Mouse (Mus musculus): ENCODE results near the gene Tiprl. TPM values are rescaled to one million over a fixed set of nuclear protein-coding genes. Genes with fewer than 3 reads are reported as not detected.

Tiprl gene
- total and polyA plus RNA-seq, 3 experiments = 36.1 to 82.2 (median 45.7) TPM

GRCm38 (mm10) chr1:165201445-165202012, 35.3 kb downstream of the Tiprl start:
- in situ Hi-C loops (cut with MboI; ENCODE audit: low pct_ligation_motif_present, low pct_unique_long_range_greater_than_20kb, low sequenced_read_pairs) (no loop called here), dilution Hi-C loops (cut with MboI; ENCODE audit: extremely low pct_ligation_motif_present, extremely low pct_unique_long_range_greater_than_20kb, low sequenced_read_pairs) (no loop called here)
- H3K27me3 ChIP-seq (replicated peaks) = no peaks in the 10 kb centered on the region
- no peaks in the 10 kb centered on the region for H3K79me2 ChIP-seq (replicated peaks; ENCODE audit: control insufficient read depth, extremely low read depth, insufficient read depth, poor library complexity, severe bottlenecking)
- peak overlapping the region; percentile 73; the same call in 1 of the 2 replicates for H3K4me2 ChIP-seq (ENCODE audit: insufficient read depth, low read depth, poor library complexity, severe bottlenecking)
- H3K4me3 ChIP-seq (replicated peaks in 1 of 3; ENCODE audit: low read depth in 2 of 3, low read length in 2 of 3, poor library complexity in 1 of 3) = no peak overlapping the region
- no peak overlapping the region for H3K9ac ChIP-seq (ENCODE audit: insufficient read depth, low read depth)
- H3K4me1 ChIP-seq (ENCODE audit: control insufficient read depth in 1 of 2, insufficient read depth in 2 of 2) = peaks cover 7 to 49% of the 10 kb centered on the region in 2 experiments; a peak in 3 of 4 replicates
- DNase-seq (ENCODE audit: extremely low read depth) = no peak
- no peak overlapping the region; the same call in 1 of the 2 replicates for H3K27ac ChIP-seq (ENCODE audit: insufficient read depth, low read depth)
- no peaks in the 10 kb centered on the region for H3K9me3 ChIP-seq (replicated peaks; ENCODE audit: low read length)
- no peaks in the 10 kb centered on the region for H3K36me3 ChIP-seq (replicated peaks in 1 of 2; ENCODE audit: control insufficient read depth in 1 of 2, insufficient read depth in 1 of 2, low read length in 1 of 2)
- TF ChIP-seq NRF1 (IDR thresholded peaks at IDR 0.05; ENCODE audit: low read depth, low read length) (peak; percentile 73), USF1 (IDR thresholded peaks at IDR 0.05; ENCODE audit: low read depth, low read length) (no peak), ZMIZ1 (IDR thresholded peaks at IDR 0.05; ENCODE audit: low read depth, low read length) (peak; percentile 92; the same call in 1 of the 2 replicates), ZKSCAN1 (IDR thresholded peaks at IDR 0.05; ENCODE audit: borderline replicate concordance, low read depth, low read length) (no peak), TBP (conservative IDR thresholded peaks at IDR 0.05; ENCODE audit: low read depth, low read length) (peak; percentile 93), POLR2A (IDR thresholded peaks at IDR 0.05; ENCODE audit: low read depth, low read length) (peak; percentile 41)

- H3K9me3 ChIP-seq (replicated peaks; ENCODE audit: low read length) = no peaks in the 10 kb centered on the region
- no peak overlapping the region for H3K4me3 ChIP-seq (replicated peaks in 1 of 3; ENCODE audit: low read depth in 2 of 3, low read length in 2 of 3, poor library complexity in 1 of 3)
- H3K27ac ChIP-seq (ENCODE audit: insufficient read depth, low read depth) = peak overlapping the region; percentile 43; the same call in 1 of the 2 replicates
- H3K4me1 ChIP-seq (ENCODE audit: control insufficient read depth in 1 of 2, insufficient read depth in 2 of 2) = peaks cover 7 to 45% of the 10 kb centered on the region in 2 experiments
- peak overlapping the region; percentile 73 for H3K4me2 ChIP-seq (ENCODE audit: insufficient read depth, low read depth, poor library complexity, severe bottlenecking)
- dilution Hi-C loops (cut with MboI; ENCODE audit: extremely low pct_ligation_motif_present, extremely low pct_unique_long_range_greater_than_20kb, low sequenced_read_pairs) = no loop called here
- peak; percentile 59 for DNase-seq (ENCODE audit: extremely low read depth)
- no peaks in the 10 kb centered on the region for H3K27me3 ChIP-seq (replicated peaks)
- no peaks in the 10 kb centered on the region for H3K79me2 ChIP-seq (replicated peaks; ENCODE audit: control insufficient read depth, extremely low read depth, insufficient read depth, poor library complexity, severe bottlenecking)
- no peak overlapping the region for H3K9ac ChIP-seq (ENCODE audit: insufficient read depth, low read depth)
- no peaks in the 10 kb centered on the region for H3K36me3 ChIP-seq (replicated peaks in 1 of 2; ENCODE audit: control insufficient read depth in 1 of 2, insufficient read depth in 1 of 2, low read length in 1 of 2)
- in situ Hi-C loops (cut with MboI; ENCODE audit: low pct_ligation_motif_present, low pct_unique_long_range_greater_than_20kb, low sequenced_read_pairs) = no loop called here
- TF ChIP-seq MXI1 (IDR thresholded peaks at IDR 0.05; ENCODE audit: low read depth, low read length) (peak; percentile 83), MAZ (IDR thresholded peaks at IDR 0.05; ENCODE audit: low read depth, low read length) (peak; percentile 84), RAD21 (IDR thresholded peaks at IDR 0.05; ENCODE audit: low read depth, low read length) (no peak; the same call in 1 of the 2 replicates), POLR2A (IDR thresholded peaks at IDR 0.05; ENCODE audit: low read depth, low read length) (no peak), TCF12 (IDR thresholded peaks at IDR 0.05; ENCODE audit: low read depth, low read length) (peak; percentile 93), TBP (conservative IDR thresholded peaks at IDR 0.05; ENCODE audit: low read depth, low read length) (no peak), KAT2A (IDR thresholded peaks at IDR 0.05; ENCODE audit: insufficient replicate concordance, low read length) (no peak), NELFE (IDR thresholded peaks at IDR 0.05; ENCODE audit: low read depth, low read length) (no peak), NRF1 (IDR thresholded peaks at IDR 0.05; ENCODE audit: low read depth, low read length) (no peak), USF2 (conservative IDR thresholded peaks at IDR 0.05; ENCODE audit: low read depth, low read length) (no peak), E2F4 (IDR thresholded peaks at IDR 0.05; ENCODE audit: insufficient replicate concordance, low read depth, low read length) (0 out of 2 replicates have a peak, but pooled peaks have one; percentile 50), PAX5 (IDR thresholded peaks at IDR 0.05; ENCODE audit: low read length) (no peak), GABPA (IDR thresholded peaks at IDR 0.05; ENCODE audit: insufficient replicate concordance, low read depth, low read length) (no peak), MEF2A (IDR thresholded peaks at IDR 0.05; ENCODE audit: borderline replicate concordance, low read depth, low read length) (peak; percentile 81), CHD2 (IDR thresholded peaks at IDR 0.05; ENCODE audit: low read length) (peak; percentile 60; the same call in 1 of the 2 replicates), ETS1 (conservative IDR thresholded peaks at IDR 0.05; ENCODE audit: low read depth, low read length) (peak; percentile 98), SIN3A (IDR thresholded peaks at IDR 0.05; ENCODE audit: low read length) (peak; percentile 98), UBTF (IDR thresholded peaks at IDR 0.05; ENCODE audit: low read depth, low read length) (no peak), RCOR1 (conservative IDR thresholded peaks at IDR 0.05; ENCODE audit: low read depth, low read length) (peak; percentile 93), MYC (IDR thresholded peaks at IDR 0.05; ENCODE audit: low read depth, low read length) (peak; percentile 89), CTCF (conservative IDR thresholded peaks at IDR 0.05 in 1 of 2, IDR thresholded peaks at IDR 0.05 in 1 of 2; ENCODE audit: low read depth in 2 of 2, low read length in 2 of 2) (no peak), MAFK (IDR thresholded peaks at IDR 0.05; ENCODE audit: insufficient replicate concordance, low read length) (peak; percentile 57; the same call in 1 of the 2 replicates), EP300 (IDR thresholded peaks at IDR 0.05; ENCODE audit: low read length) (peak; percentile 97), HCFC1 (IDR thresholded peaks at IDR 0.05; ENCODE audit: low read depth, low read length) (no peak), ELF1 (IDR thresholded peaks at IDR 0.05; ENCODE audit: low read depth, low read length) (peak; percentile 51; the same call in 1 of the 2 replicates), JUND (conservative IDR thresholded peaks at IDR 0.05; ENCODE audit: low read depth, low read length) (peak; percentile 97), ZKSCAN1 (IDR thresholded peaks at IDR 0.05; ENCODE audit: borderline replicate concordance, low read depth, low read length) (no peak), ZC3H11A (IDR thresholded peaks at IDR 0.05; ENCODE audit: low read depth, low read length) (no peak), BHLHE40 (IDR thresholded peaks at IDR 0.05; ENCODE audit: low read depth, low read length) (peak; percentile 93)
Measured at GRCm38 (mm10) chr1:165200748-165201147, 36.0 kb downstream of the Tiprl start.

Measured in CH12.LX (cell line).